Mouse (Mus musculus): ENCODE results near the gene Clec4d.

The Clec4d gene

DNA sequence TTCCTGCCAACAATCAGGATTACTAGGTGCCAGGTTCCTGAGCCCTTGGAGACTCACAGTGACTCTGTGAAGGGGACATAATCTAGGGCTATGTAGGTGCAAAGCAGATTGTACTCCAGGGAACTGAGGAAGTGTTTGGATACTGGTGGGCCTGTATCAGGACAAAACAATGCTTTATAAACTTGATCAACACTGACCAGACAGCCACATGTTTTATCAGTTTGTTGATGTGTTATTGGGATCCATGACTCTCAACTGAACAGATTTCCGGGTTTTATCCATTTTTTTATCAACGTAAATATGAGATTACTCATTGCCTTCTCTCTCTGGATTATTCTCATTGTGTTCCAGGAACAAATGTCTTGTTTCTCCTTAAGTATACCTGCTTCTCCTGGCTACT lies 46.1 kb downstream of the Clec4d start, which contains the start of gene Vmn2r19:
Vmn2r19 (plus strand) TSS at position 301 of the 400 bp plus-strand sequence.
- DNase-seq (ENCODE audit: low spot score) = no peak

All from ovary, adult 18-20 months (tissue).